Mouse (Mus musculus) kidney, adult 2 months (tissue): ENCODE data around the gene Kdm5a. TPM values are rescaled to one million over a fixed set of nuclear protein-coding genes. Genes with fewer than 3 reads are reported as not detected.

Experiments used
- DNase-seq: peaks from one replicate; pipeline ENCODE4 v3.0.0; 2021
- H3K27ac ChIP-seq: fragments of 200-500 bp; 2 replicates; pipeline ENCODE4 v1.5.1; 2012; ENCODE audit warnings: low read depth, low read length, control low read depth, inconsistent platforms; ENCODE audit not compliant: insufficient read depth
- H3K27me3 ChIP-seq: fragments of 200-500 bp; replicated peaks from 2 replicates; pipeline ENCODE4 v1.6.1; 2012; ENCODE audit warnings: mild to moderate bottlenecking, moderate library complexity, low read length, inconsistent platforms; ENCODE audit not compliant: control insufficient read depth, insufficient read depth
- H3K36me3 ChIP-seq: fragments of 200-500 bp; 2 replicates; pipeline ENCODE4 v1.6.1; 2012; ENCODE audit warnings: mild to moderate bottlenecking, moderate library complexity, low read length, inconsistent platforms; ENCODE audit not compliant: control insufficient read depth, insufficient read depth
- H3K4me1 ChIP-seq: fragments of 200-500 bp; 2 replicates; pipeline ENCODE4 v1.6.1; 2011; ENCODE audit warnings: low read length; ENCODE audit not compliant: control insufficient read depth, insufficient read depth
- H3K4me3 ChIP-seq: fragments of 200-500 bp; 2 replicates; pipeline ENCODE4 v1.5.1; 2011; ENCODE audit warnings: mild to moderate bottlenecking, low read depth, low read length, control low read depth; ENCODE audit not compliant: insufficient read depth
- CTCF ChIP-seq: fragments of 200-500 bp; conservative IDR thresholded peaks from 2 replicates; pipeline ENCODE4 v1.5.1; 2011; ENCODE audit warnings: low read depth, mild to moderate bottlenecking, control low read depth, low read length, moderate library complexity, mixed read lengths; ENCODE audit not compliant: insufficient read depth, insufficient read length
- POLR2A ChIP-seq: fragments of 200-500 bp; IDR thresholded peaks from one replicate; pipeline ENCODE4 v1.6.1; 2011; ENCODE audit warnings: low read depth, low read length, control low read depth
- WGBS: fragments of 180-500 bp; shearing (Covaris S2); methylation state at CpG from one replicate; pipeline ENCODE4 v1.1.7; 2018; 5-methylcytosine and 5-hydroxymethylcytosine counted together
- polyA plus RNA-seq: library from polyadenylated mRNA; depleted of rRNA; stranded (reverse); fragments of >200 nt; gene quantifications from 2 replicates; pipeline ENCODE4 v1.2.3, GENCODE M21; 2012

Kdm5a gene
- polyA plus RNA-seq, 1 experiment: 4.3 TPM

DNA sequence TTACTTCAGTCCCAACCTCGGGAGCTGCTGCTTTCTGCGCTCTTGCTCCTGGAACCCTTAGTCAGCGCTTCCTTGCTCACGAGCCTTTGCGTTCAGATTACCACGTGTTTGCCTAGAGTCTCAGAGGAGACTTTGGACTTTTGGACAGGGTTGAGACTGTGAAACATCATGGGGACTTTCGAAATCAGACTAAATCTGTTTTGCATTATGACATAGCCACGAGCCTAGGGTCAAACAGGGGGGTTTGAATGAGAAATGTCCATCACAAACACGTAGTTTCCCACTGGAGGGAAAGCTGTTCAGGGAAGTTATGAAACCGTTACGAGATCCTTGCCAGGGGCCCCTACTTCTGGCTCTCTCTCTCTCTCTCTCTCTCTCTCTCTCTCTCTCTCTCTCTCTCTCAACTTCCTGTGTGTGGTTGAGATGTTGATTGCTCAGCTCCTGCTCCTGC is 90.7 kb downstream of the Kdm5a start:
- no peak for TF ChIP-seq CTCF
- no peak for TF ChIP-seq POLR2A
- no peaks in the 10 kb centered on the region for H3K36me3 ChIP-seq
- no peaks in the 10 kb centered on the region for H3K27me3 ChIP-seq
- peak overlapping the region; percentile 89 for H3K27ac ChIP-seq
- H3K4me1 ChIP-seq: peaks cover 11% of the 10 kb centered on the region; the same call in 1 of the 2 replicates
- DNase-seq: peak; percentile 89
- 39% methylated on average over 11 of the region's 11 CpGs for WGBS
- no peak overlapping the region for H3K4me3 ChIP-seq

- 57% methylated on average over 7 of the region's 7 CpGs for WGBS
- Histone ChIP-seq H3K27me3 (no peaks in the 10 kb centered on the region), H3K4me3 (no peak overlapping the region), H3K27ac (no peak overlapping the region), H3K4me1 (peaks cover 11% of the 10 kb centered on the region; the same call in 1 of the 2 replicates), H3K36me3 (no peaks in the 10 kb centered on the region)
- no peak for TF ChIP-seq POLR2A
- peak; percentile 45 for TF ChIP-seq CTCF
- peak; percentile 49 for DNase-seq
Observed at GRCm38 (mm10) chr6:120457074-120457473, 93.2 kb downstream of the Kdm5a start.

DNA sequence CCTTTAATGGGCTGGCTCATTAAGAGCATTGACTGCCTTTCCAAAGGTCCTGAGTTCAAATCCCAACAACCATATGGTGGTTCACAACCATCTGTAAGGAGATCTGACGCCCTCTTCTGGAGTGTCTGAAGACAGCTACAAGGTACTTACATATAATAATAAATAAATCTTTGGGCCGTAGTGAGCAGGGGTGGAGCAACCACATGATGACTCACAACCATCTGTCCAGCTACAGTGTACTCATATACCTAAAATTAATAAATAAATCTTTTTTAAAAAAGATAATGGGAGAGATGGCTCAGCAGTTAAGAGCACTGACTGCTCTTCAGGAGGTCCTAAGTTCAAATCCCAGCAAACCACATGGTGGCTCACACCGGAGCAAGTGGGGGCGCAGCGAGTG is 93.8 kb downstream of the Kdm5a start:
- no peak for DNase-seq
- 89% methylated on average over 5 of the region's 5 CpGs for WGBS
- Histone ChIP-seq H3K36me3 (no peaks in the 10 kb centered on the region), H3K27ac (no peak overlapping the region), H3K4me1 (peaks cover 11% of the 10 kb centered on the region; the same call in 1 of the 2 replicates), H3K27me3 (no peaks in the 10 kb centered on the region), H3K4me3 (no peak overlapping the region)
- TF ChIP-seq POLR2A (no peak), CTCF (no peak)

- TF ChIP-seq POLR2A: no peak
- no peak for TF ChIP-seq CTCF
- WGBS: 73% methylated on average over 15 of the region's 15 CpGs
- no peak overlapping the region for H3K27ac ChIP-seq
- H3K36me3 ChIP-seq: no peaks in the 10 kb centered on the region
- H3K27me3 ChIP-seq: no peaks in the 10 kb centered on the region
- peaks cover 7% of the 10 kb centered on the region; the same call in 1 of the 2 replicates for H3K4me1 ChIP-seq
- H3K4me3 ChIP-seq: no peak overlapping the region
- DNase-seq: no peak
Observed at GRCm38 (mm10) chr6:120461217-120461616, 97.3 kb downstream of the Kdm5a start.

GRCm38 (mm10) chr6:120462251-120462650 is 98.3 kb downstream of the Kdm5a start:
- 62% methylated on average over 6 of the region's 6 CpGs for WGBS
- TF ChIP-seq POLR2A (no peak), CTCF (no peak)
- Histone ChIP-seq H3K4me1 (peaks cover 16% of the 10 kb centered on the region), H3K27me3 (no peaks in the 10 kb centered on the region), H3K4me3 (no peak overlapping the region), H3K36me3 (no peaks in the 10 kb centered on the region), H3K27ac (no peak overlapping the region)
- DNase-seq: no peak

- no peaks in the 10 kb centered on the region for H3K27me3 ChIP-seq
- peak within 1 kb of the TSS; percentile 85 for H3K4me3 ChIP-seq
- under 1% methylated on average over 89 of the region's 90 CpGs for WGBS
- TF ChIP-seq POLR2A (peak; percentile 37), CTCF (no peak)
- DNase-seq: peak; percentile 92
- H3K4me1 ChIP-seq: peaks cover 16% of the 10 kb centered on the region
- peak within 1 kb of the TSS; percentile 43; the same call in 1 of the 2 replicates for H3K27ac ChIP-seq
- H3K36me3 ChIP-seq: no peaks in the 10 kb centered on the region
Observed at GRCm38 (mm10) chr6:120463086-120463871, 99.4 kb downstream of the Kdm5a start, which contains the start of gene Il17ra. Gene Il17ra, plus strand, starts transcription at chr6:120463247.

DNA sequence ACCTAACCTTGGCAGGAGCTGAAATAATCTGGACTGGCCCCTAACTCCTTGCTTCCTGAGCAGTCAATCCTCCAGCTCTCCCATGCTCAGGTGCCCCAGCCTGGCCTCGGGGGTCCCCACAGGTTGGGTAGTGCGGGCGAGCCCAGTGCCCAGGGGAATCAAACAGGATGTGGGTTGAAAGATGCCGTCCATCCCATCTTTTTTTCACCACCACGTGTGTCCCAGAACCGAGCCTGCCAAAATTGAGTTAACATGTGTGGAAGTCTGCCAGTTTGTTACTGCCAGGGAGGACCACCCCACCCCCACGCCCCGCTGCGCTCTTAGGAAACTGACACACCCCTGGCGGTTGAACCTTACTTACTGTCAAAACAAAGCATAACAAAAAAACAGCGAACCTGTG is 100.0 kb downstream of the Kdm5a start:
- 5% methylated on average over 11 of the region's 11 CpGs for WGBS
- Histone ChIP-seq H3K4me3 (peak overlapping the region; percentile 85), H3K36me3 (no peaks in the 10 kb centered on the region), H3K4me1 (peaks cover 16% of the 10 kb centered on the region), H3K27ac (no peak overlapping the region), H3K27me3 (no peaks in the 10 kb centered on the region)
- TF ChIP-seq POLR2A: no peak
- TF ChIP-seq CTCF: no peak
- DNase-seq: peak; percentile 64
